Mouse (Mus musculus) frontal cortex, adult 2 months (tissue): ENCODE data around the gene Dnase1l2. TPM values are rescaled to one million over a fixed set of nuclear protein-coding genes. Genes with fewer than 3 reads are reported as not detected.
"Not testable (repeated sequence)": the region's sequence is repeated elsewhere in the genome, so short reads cannot be mapped to it uniquely, and the experiment has no call there.

Experiments
- DNase-seq, 2 experiments: peaks; one replicate each; pipeline ENCODE4 v3.0.0; 2022; ENCODE audit warnings: low spot score in 1 of 2; ENCODE audit errors: extremely low spot score in 1 of 2
- polyA plus RNA-seq: library from polyadenylated mRNA; depleted of rRNA; stranded (reverse); fragments of >200 nt; gene quantifications from 2 replicates; pipeline ENCODE4 v1.2.3, GENCODE M21; 2012

Dnase1l2 gene
- polyA plus RNA-seq, 1 experiment: 18.3 TPM

GRCm38 (mm10) chr17:24441148-24441547 is 1.8 kb downstream of the Dnase1l2 start:
- DNase-seq: no peak

- DNase-seq: no peak
Observed at GRCm38 (mm10) chr17:24440377-24440776, 2.5 kb downstream of the Dnase1l2 start.

DNA sequence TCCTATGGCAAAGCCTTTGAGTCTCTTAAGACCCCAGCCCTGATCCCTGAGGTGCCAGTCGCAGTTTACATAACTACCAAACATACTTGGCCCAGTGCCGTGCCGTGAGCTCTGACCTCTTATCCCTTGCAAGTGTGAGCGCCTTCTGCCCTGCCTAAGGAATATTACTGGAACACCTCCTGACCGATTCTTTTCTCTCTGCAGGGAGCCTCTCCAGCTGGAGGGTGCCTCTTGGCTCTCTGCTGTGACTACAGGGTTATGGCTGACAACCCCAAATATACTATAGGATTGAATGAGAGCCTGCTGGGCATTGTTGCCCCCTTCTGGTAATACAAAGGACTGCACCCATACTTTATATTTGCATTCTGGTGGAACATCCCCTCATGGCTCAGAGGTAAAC is 5.9 kb downstream of the Dnase1l2 start:
- DNase-seq: peak in 1 of 2 experiments; percentile 66

GRCm38 (mm10) chr17:24429201-24429983 is 13.5 kb downstream of the Dnase1l2 start:
- no peak for DNase-seq

DNA sequence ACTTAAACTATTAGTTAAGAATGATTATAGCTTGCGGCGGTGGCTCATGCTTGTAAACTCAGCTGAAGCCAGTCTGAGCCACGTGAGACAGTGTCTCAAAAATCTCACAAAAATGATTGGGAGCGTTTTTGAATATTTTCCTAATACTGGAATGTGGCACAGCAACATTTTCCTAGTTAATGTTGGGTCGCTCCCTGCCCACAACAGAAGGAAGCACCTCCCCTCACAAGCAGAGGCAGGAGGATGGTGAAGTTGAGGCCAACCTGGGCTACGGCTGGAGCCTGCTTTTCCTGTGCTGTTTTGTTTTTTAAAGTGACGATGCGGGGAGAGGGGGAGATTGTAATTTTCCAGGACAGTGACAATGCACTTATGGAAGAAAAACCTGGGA is 15.7 kb downstream of the Dnase1l2 start:
- DNase-seq: no peak

DNA sequence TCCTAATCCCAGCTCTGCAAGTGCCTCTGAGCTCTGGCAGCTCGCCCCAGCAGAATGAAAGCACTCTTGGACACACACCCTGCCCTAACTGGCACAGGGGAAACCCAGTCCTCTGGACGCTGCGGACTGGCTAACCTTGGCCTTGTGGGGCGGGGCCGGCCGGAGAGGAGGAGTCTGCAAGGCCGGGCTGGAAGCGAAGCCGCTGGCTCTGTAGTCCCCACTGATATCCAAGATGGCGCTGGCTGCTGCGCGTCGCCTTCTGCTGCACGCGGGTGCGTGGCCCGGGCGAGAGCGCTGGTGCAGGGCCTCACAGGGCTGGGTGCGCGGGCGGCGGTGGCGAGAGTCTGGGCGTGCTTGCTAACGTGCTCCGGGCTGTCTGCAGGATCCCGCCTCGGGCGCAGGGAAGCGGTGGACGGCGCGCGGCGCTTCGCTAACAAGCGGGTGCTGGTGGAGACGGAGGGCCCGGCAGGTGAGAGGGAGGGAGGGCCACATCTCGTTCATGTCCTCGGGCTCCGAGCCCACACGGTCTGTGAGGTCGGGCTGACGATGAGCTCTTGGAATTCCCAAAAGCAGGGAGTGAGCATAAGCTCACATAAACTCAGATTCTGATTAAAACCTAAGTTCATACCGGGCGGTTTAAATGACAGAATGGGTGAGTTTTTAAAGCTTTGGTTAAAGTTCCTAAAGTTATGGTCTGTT is 16.3 kb downstream of the Dnase1l2 start, which contains the start of gene Eci1:
Gene Eci1, plus strand, starts transcription at position 171 of the 699 bp plus-strand sequence.
- peak; percentile 87 to 90 for DNase-seq

GRCm38 (mm10) chr17:24425905-24426304 is 17.0 kb downstream of the Dnase1l2 start:
- DNase-seq: no peak

GRCm38 (mm10) chr17:24425326-24425725 is 17.6 kb downstream of the Dnase1l2 start:
- not testable (repeated sequence) for DNase-seq

DNA sequence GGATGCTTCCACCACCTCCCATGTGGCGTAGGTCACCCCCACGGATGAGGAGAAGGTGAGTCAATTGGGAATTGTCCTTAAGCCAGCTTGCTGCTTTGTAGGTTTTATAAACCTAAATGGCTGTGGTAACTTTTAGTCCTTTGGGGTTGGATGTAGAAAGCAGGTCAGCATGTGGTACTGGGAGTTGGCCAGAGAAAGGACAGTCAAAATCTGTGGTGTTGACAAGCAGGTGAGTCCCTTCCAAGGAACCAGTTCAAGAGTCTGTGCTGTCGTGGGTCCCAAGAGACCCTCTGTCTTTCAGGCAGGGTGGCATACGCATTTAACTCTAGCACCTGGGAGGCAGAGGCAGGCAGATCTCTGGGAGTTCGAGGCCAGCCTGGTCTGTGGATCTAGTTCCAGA is 18.4 kb downstream of the Dnase1l2 start:
- DNase-seq: no peak

DNA sequence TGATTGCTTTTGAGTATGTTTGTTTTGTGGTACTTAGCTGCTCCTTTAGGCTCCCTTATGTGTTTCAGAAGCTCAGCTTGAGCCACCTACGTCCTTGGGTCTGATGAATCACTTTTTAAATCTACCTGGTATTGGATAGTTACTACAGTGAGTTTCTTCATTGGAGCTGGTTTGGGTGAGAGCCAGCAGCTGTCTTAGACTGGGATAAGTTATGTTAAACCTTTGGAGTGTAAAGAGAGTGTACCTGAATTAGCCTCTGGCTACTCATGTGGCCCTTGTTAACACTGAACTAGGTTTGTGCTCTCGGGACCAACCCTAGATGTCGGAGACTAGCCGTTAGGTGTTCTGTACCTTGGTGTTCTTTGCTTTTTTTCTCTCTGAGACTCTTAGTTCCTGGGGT is 19.8 kb downstream of the Dnase1l2 start:
- DNase-seq: no peak

DNA sequence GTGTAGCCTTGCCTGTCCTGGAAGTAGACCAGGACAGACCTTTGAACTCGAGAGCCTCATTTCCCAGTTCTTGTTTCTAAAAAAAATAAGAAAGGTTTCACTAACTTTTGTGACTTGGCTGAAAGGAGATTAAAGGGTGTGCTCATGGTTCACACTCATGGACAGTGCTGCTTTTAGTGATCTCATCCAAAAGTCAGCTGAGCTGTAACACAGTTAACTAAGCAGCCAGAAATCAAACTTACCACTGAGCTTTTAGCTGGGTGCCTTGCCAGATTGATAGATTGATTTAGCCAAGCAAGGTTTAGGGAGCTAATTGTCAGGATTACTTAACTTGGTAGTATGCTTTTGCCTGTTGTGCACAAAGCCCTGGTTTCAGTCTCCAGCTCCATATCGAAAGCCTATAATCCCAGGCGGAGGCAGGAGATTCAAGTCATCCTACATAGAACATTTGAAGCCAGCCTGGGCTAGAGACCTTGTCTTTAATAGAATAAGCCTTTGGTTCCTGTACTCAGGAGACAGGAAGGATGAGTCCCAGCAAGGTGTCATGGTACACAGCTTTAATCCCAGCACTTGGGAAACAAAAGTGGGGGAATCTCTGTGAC is 26.8 kb downstream of the Dnase1l2 start:
- no peak for DNase-seq

GRCm38 (mm10) chr17:24415011-24415410 is 27.9 kb downstream of the Dnase1l2 start:
- no peak for DNase-seq

DNA sequence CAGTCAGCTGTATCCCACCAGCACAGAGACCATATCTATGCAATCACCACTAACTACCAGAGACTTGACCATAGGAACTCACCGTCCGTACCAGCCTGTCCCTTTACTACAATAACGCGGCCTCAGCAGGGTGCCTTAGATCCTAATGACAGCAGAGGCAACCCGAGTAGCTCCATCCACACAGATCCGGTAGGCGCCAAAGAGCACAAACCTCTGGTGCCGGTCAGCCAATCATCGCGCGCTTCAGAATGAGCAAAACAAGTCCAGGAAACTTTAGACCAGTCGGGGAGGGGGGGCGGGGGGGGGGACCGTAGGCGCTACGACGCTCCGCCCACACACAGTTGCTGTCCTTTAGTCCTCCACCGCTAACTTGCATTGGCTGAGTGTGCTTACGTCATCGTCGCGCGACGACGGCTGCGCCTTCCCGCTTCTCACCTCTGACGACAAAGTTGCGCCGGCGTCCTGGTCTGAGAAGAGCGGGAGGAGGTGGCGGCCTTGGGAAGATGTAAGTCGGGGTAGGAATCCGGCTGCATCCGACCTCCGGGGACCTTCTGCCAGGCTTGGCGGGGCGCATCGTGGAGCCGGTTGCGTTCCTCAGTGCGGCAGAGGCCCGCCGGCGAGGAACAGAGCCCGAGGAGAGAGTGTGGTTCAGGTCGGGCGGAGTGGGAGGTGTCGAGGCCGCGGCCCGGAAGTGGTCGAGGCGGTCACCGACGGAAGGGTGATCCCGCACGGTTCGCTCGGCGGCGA is 28.5 kb downstream of the Dnase1l2 start, which contains the start of gene Rnps1:
Gene Rnps1, plus strand, starts transcription at position 336 of the 747 bp plus-strand sequence.
- peak; percentile 88 to 90 for DNase-seq

DNA sequence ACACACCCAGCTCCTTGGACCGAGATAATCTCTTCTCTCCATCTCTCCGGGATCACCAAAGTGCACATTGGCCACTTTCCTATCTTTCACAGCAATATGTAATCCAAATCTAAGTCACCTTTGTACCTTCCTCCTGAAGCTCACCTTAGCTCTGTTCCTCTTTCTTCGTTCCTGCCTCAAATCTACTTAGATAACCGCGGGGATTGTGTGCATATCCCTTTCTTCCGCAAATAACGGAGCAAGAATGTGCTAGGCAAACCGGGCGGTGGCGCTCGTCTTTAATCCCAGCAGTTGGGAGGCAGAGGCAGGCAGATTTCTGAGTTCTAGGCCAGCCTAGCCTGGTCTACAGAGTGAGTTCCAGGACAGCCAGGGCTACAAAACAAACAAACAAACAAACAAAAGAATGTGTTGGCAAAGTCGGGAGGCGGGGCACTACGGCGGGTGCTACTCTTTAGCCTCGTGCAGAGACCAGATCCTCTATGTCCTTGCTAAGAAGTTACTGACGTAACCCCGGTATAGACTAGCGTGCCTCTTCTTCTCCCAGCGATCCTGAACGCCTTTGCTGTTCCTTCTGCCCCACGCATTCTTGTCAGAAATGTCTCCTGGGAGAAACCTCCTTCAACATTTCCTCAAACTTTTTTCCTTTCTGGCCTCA is 29.2 kb downstream of the Dnase1l2 start:
- DNase-seq: no peak

DNA sequence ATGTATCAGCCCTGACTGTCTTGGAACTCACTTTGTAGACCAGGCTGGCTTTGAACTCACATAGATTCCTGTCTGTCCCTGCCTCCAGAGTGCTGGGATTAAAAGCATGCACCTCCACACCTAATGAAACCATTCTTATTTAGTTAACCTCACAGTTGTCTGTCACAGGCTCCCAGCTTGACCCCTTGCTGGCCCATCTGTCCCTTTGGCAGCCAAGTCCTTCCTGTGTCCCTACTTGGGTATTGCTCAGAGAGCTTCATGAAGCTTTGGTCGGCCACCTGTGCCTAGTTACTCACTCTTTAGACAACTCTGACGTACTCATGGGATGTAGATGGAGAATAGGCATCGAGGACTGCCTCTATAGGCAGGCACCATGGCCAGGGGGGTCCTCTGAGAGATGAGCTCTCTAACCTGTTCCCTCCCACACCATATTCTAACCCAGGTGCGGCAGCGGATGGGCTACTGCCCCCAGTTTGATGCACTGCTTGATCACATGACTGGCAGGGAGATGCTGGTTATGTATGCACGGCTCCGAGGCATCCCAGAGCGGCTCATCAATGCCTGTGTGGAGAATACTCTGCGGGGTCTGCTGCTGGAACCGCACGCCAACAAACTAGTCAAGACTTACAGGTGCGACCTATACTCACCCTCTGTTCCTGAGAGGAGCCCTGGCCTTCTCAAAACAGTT is 35.6 kb downstream of the Dnase1l2 start:
- DNase-seq: no peak

DNA sequence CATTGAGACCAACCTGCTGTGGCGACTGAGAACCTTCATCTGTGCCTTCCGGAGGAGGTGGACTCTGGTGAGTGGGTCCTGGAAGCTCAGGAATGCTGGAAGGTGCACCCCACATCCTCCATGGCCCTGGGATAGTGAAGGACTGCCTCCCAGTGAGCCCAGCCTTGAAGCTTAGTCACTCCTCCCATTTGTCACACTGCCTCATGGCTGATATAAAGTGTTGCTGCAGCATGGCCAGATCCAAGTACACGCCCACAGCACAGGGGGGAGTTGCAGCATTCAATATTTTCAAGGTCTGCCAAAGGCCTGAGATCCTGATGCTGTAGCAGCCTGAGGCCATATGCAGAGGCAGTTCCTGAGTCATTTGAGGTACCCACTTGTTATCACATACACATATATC is 40.5 kb downstream of the Dnase1l2 start:
- peak in 1 of 2 experiments; percentile 27 for DNase-seq

GRCm38 (mm10) chr17:24394456-24394855 is 48.4 kb downstream of the Dnase1l2 start:
- no peak for DNase-seq

DNA sequence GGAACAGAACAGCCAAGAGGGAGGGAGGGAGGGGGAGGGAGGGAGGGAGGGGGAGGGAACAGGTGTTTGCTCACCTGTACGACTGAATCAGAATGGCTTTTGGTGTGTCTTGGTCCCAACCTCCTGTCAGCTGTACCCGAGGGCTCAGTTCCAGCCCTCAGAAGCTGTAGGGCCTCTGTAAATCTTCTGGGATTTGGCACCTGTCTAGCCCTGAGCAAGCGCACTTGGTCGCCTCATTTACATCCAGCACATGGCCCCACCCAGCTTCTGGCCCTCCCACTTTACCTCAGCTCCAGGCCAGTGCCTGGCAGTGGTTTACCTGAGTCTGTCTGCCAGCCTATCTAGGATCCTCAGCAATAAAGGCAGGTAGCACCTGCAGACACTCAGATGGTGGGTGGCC is 49.4 kb downstream of the Dnase1l2 start:
- no peak for DNase-seq

DNA sequence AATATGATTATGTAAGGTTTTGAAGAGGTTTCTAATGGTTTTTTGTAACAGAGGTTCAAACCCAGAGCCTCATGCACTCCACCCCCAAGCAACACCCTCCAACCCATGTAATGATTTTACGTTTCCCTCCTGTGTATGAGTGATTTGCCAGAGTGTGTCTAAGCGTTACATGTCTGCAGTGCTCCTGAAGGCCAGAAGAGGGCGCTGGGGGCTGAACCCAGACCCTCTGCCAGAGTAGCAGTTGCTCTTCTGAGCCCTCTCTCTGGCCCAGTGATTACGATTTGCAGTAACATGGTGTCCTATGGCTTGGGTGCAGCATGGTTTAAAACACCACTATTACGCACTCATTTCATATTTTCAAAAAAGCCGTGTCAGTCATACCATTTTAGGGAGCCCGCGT is 51.8 kb downstream of the Dnase1l2 start:
- no peak for DNase-seq
